Mouse (Mus musculus) testis, adult 2 months (tissue): ENCODE measurements at regions not wholly inside any gene's neighbourhood (a gene's known extent, or its start where the extent isn't known, plus 50 kb on each side); places are given as distances from the start of the nearest gene placed in this dataset.

ENCODE experiments used
- H3K27ac ChIP-seq: fragments of 200-500 bp; 2 replicates; pipeline ENCODE4 v1.5.1; 2012; ENCODE audit warnings: low read depth, low read length; ENCODE audit not compliant: control insufficient read depth, insufficient read depth
- H3K27me3 ChIP-seq: fragments of 200-500 bp; 2 replicates; pipeline ENCODE4 v1.6.1; 2012; ENCODE audit warnings: mild to moderate bottlenecking, low read length, moderate library complexity; ENCODE audit not compliant: control insufficient read depth, insufficient read depth
- H3K36me3 ChIP-seq: fragments of 200-500 bp; 2 replicates; pipeline ENCODE4 v1.6.1; 2012; ENCODE audit warnings: mild to moderate bottlenecking, low read length; ENCODE audit not compliant: control insufficient read depth, insufficient read depth
- H3K4me1 ChIP-seq: fragments of 200-500 bp; 2 replicates; pipeline ENCODE4 v1.6.1; 2012; ENCODE audit warnings: low read length; ENCODE audit not compliant: control insufficient read depth, insufficient read depth
- H3K4me3 ChIP-seq: fragments of 200-500 bp; 2 replicates; pipeline ENCODE4 v1.5.1; 2012; ENCODE audit warnings: low read depth, mild to moderate bottlenecking, low read length, moderate library complexity, mixed read lengths; ENCODE audit not compliant: control insufficient read depth
- CTCF ChIP-seq: fragments of 200-500 bp; IDR thresholded peaks from 2 replicates; pipeline ENCODE4 v1.5.1; 2012; ENCODE audit warnings: low read depth, mild to moderate bottlenecking, inconsistent platforms, low read length, moderate library complexity; ENCODE audit not compliant: control insufficient read depth, insufficient read depth, insufficient replicate concordance
- POLR2A ChIP-seq: fragments of 200-500 bp; IDR thresholded peaks from 2 replicates; pipeline ENCODE4 v1.6.1; 2012; ENCODE audit warnings: low read depth, mild to moderate bottlenecking, inconsistent platforms, low read length, moderate library complexity; ENCODE audit not compliant: control insufficient read depth

- no peak overlapping the region for H3K27ac ChIP-seq
- peaks cover 5% of the 10 kb centered on the region for H3K4me1 ChIP-seq
Observed at GRCm38 (mm10) chr4:45727474-45727873, 71.3 kb upstream of the Aldh1b1 start.

DNA sequence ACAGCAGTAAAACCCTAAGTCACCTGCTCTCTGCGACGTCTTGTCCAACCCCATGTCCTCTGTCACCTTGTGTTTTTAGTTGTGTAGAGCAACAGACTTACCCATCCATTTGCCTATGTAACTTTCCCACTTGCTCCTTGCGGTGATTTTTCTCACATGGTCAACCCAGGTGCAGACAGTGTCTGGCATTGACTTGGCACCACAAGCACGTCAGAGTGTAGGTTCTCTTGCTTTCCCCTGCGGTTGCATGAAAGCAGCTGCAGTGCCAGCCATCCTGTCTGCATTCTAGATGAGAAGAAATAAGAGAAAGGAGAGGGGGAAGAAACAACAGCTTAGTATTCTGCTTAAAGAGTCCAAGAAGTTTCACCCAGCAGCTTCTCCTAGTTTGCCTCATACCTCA lies 72.0 kb upstream of the Aldh1b1 start:
- Histone ChIP-seq H3K4me1 (peaks cover 5% of the 10 kb centered on the region), H3K36me3 (no peaks in the 10 kb centered on the region), H3K4me3 (no peak overlapping the region), H3K27ac (no peak overlapping the region), H3K27me3 (no peaks in the 10 kb centered on the region)
- TF ChIP-seq POLR2A: no peak
- TF ChIP-seq CTCF: no peak

More at GRCm38 (mm10) chr4:45727474-45727873, 71.3 kb upstream of the Aldh1b1 start:
- TF ChIP-seq POLR2A: no peak
- TF ChIP-seq CTCF: no peak
- Histone ChIP-seq H3K4me3 (no peak overlapping the region), H3K27me3 (no peaks in the 10 kb centered on the region), H3K36me3 (no peaks in the 10 kb centered on the region)

- Histone ChIP-seq H3K36me3 (no peaks in the 10 kb centered on the region), H3K27me3 (no peaks in the 10 kb centered on the region), H3K27ac (no peak overlapping the region), H3K4me1 (peaks cover 5% of the 10 kb centered on the region), H3K4me3 (no peak overlapping the region)
- TF ChIP-seq POLR2A (no peak), CTCF (no peak)
Observed at GRCm38 (mm10) chr4:45725055-45725910, 73.5 kb upstream of the Aldh1b1 start.

DNA sequence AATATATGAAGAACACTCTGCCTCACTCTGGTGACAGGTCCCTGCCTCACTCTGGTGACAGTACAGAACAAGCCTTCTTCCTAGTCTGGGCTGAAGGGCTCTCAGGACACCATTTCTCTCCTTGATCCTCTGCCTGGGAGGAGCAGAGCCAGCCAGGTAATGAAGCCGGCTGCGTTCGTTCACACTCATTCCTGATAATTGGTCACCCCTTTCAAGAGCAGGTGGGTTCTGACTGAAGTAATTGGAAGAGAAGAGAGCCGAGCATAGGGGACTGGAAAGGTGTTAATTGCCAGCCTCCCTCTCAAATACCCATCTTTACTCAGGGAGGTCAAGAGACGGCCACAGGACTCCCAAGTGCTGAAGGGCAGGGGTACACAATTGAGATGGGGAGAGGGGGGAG lies 78.5 kb upstream of the Aldh1b1 start:
- no peak for TF ChIP-seq POLR2A
- H3K4me3 ChIP-seq: no peak overlapping the region
- H3K27ac ChIP-seq: no peak overlapping the region
- no peaks in the 10 kb centered on the region for H3K4me1 ChIP-seq
- H3K27me3 ChIP-seq: no peaks in the 10 kb centered on the region
- no peaks in the 10 kb centered on the region for H3K36me3 ChIP-seq

DNA sequence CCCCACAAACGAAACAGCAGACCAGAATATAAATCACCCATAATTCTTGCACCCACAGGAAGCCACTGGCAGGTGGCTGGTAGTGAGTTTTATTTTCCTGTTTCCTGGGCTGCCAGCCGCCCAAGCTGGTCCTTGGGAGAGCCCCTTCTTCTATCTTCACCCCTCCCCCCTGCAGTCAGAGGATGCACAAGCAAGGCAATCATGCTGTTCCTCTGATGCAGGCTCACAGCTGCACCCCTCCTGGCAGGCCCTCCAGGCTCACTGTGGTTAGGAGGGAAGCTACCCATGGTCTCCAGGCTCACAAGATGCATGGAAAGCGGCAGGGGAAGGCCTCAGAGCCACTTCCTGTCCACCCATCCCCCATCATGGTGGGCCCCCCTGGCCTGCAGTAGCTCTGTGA lies 79.3 kb upstream of the Aldh1b1 start:
- Histone ChIP-seq H3K27ac (no peak overlapping the region), H3K36me3 (no peaks in the 10 kb centered on the region), H3K27me3 (no peaks in the 10 kb centered on the region)

GRCm38 (mm10) chr4:45715878-45716277 lies 82.9 kb upstream of the Aldh1b1 start:
- Histone ChIP-seq H3K4me3 (no peak overlapping the region), H3K4me1 (peaks cover 5% of the 10 kb centered on the region), H3K27ac (no peak overlapping the region), H3K27me3 (no peaks in the 10 kb centered on the region), H3K36me3 (no peaks in the 10 kb centered on the region)
- no peak for TF ChIP-seq POLR2A
- no peak for TF ChIP-seq CTCF

More for the DNA sequence above, 79.3 kb upstream of the Aldh1b1 start:
- no peak for TF ChIP-seq CTCF
- no peak for TF ChIP-seq POLR2A
- Histone ChIP-seq H3K4me1 (no peaks in the 10 kb centered on the region), H3K4me3 (no peak overlapping the region)

GRCm38 (mm10) chr4:45713837-45714508 lies 84.8 kb upstream of the Aldh1b1 start:
- no peak for TF ChIP-seq CTCF
- TF ChIP-seq POLR2A: no peak
- no peak overlapping the region for H3K4me3 ChIP-seq
- H3K36me3 ChIP-seq: no peaks in the 10 kb centered on the region
- no peak overlapping the region for H3K27ac ChIP-seq
- H3K4me1 ChIP-seq: peaks cover 5% of the 10 kb centered on the region
- H3K27me3 ChIP-seq: no peaks in the 10 kb centered on the region
